8 mouse cellular contexts compared by ENCODE assay signal in the genomic region with DNA sequence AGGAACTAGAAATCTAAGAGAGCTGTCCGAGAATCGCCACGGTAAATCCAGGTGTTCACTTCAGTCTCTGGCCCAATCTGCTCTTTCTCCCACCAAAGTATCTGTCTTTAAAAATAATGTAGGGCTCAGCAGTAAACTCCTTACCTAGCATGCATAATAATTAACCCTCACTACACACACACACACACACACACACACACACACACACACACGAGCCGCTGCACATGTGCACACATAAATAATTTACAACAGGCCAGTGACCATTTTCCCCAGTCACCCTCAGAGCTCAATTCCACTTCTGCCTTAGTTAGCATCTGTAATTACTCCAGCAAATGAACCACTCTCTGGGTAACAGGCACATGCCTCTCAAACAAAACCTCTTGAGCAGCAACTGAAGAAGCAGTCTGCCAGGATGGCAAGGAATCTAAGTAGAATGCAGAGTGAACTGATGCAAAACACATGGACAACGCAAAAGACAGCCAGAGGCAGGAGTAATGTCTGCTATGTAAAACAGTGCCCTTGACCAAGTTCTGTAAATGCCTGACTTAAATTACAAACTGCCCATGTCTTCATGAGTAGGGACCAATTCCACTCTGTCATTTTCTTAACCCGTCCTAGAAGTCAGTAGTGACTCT. TPM values are rescaled to one million over a fixed set of nuclear protein-coding genes. Genes with fewer than 3 reads are reported as not detected.
A peak's percentile ranks its signal among the peaks of the same experiment; 100 is the strongest.
DNase-seq lines count a peak whose midpoint lies in the region; ATAC-seq and TF ChIP-seq lines count a peak whose summit lies in the region.

No protein-coding gene starts in this region.

- peaks cover 4% of the 10 kb centered on the region; the same call in 1 of the 2 replicates for H3K36me3 ChIP-seq in embryonic facial prominence, embryonic 15.5 days
- no peaks in the 10 kb centered on the region for H3K36me3 ChIP-seq in kidney, embryonic 16.5 days (ENCODE audit: insufficient read depth, low read length)
- peaks cover 7% of the 10 kb centered on the region; the same call in 1 of the 2 replicates for H3K36me3 ChIP-seq in neural tube, embryonic 12.5 days

- H3K4me2 ChIP-seq in embryonic facial prominence, embryonic 15.5 days (replicated peaks), result peak overlapping the region; percentile 65
- peak overlapping the region; percentile 74 for H3K4me2 ChIP-seq in kidney, embryonic 16.5 days (replicated peaks; ENCODE audit: low read depth, low read length)
- H3K4me2 ChIP-seq in neural tube, embryonic 12.5 days (replicated peaks), result peak overlapping the region; percentile 87

- peak overlapping the region; percentile 58 for H3K4me3 ChIP-seq in layer of hippocampus, adult 2 months
- H3K4me3 ChIP-seq in embryonic facial prominence, embryonic 15.5 days (replicated peaks), result peak overlapping the region; percentile 68
- peak overlapping the region; percentile 64 for H3K4me3 ChIP-seq in kidney, embryonic 16.5 days (ENCODE audit: low read length)
- peak overlapping the region; percentile 67; the same call in 1 of the 2 replicates for H3K4me3 ChIP-seq in neural tube, embryonic 12.5 days

- H3K4me1 ChIP-seq in embryonic facial prominence, embryonic 15.5 days, result peaks cover 13% of the 10 kb centered on the region
- peaks cover 20% of the 10 kb centered on the region for H3K4me1 ChIP-seq in kidney, embryonic 16.5 days (ENCODE audit: insufficient read depth, low read length)
- H3K4me1 ChIP-seq in neural tube, embryonic 12.5 days, result peaks cover 17% of the 10 kb centered on the region

- ATAC-seq in embryonic facial prominence, embryonic 15.5 days (ENCODE audit: insufficient number of reproducible peaks, low FRiP score, low TSS enrichment, low read depth), result no peak
- ATAC-seq in kidney, embryonic 16.5 days (ENCODE audit: low FRiP score, low TSS enrichment), result no peak
- no peak for ATAC-seq in neural tube, embryonic 12.5 days (ENCODE audit: low FRiP score, low read depth)

- WGBS in embryonic facial prominence, embryonic 15.5 days, result 52% methylated on average over 7 of the region's 7 CpGs
- WGBS in kidney, embryonic 16.5 days, result 51% methylated on average over 7 of the region's 7 CpGs
- 74% methylated on average over 7 of the region's 7 CpGs for WGBS in neural tube, embryonic 12.5 days

- H3K27ac ChIP-seq in layer of hippocampus, adult 2 months, result no peak overlapping the region
- peak overlapping the region; percentile 34; the same call in 1 of the 2 replicates for H3K27ac ChIP-seq in embryonic facial prominence, embryonic 15.5 days (replicated peaks)
- H3K27ac ChIP-seq in kidney, embryonic 16.5 days (ENCODE audit: low read length), result peak overlapping the region; percentile 94
- H3K27ac ChIP-seq in neural tube, embryonic 12.5 days, result no peak overlapping the region

- DNase-seq in layer of hippocampus, adult 2 months (ENCODE audit: low spot score in 2 of 2), result no peak
- no peak for DNase-seq in layer of hippocampus, adult 11-12 months (ENCODE audit: low spot score)
- DNase-seq in thymus, adult 18-20 months, result no peak
- no peak for DNase-seq in frontal cortex, postnatal 25 days (ENCODE audit: low spot score in 2 of 2)
- no peak for DNase-seq in urinary bladder, adult 18-20 months (ENCODE audit: low spot score in 2 of 2)

- no peaks in the 10 kb centered on the region for H3K27me3 ChIP-seq in embryonic facial prominence, embryonic 15.5 days
- no peaks in the 10 kb centered on the region for H3K27me3 ChIP-seq in kidney, embryonic 16.5 days (ENCODE audit: insufficient read depth, low read length)
- H3K27me3 ChIP-seq in neural tube, embryonic 12.5 days (replicated peaks), result no peaks in the 10 kb centered on the region

- no peak for TF ChIP-seq CTCF in layer of hippocampus, adult 2 months (conservative IDR thresholded peaks at IDR 0.05)

- no peak overlapping the region; the same call in 1 of the 2 replicates for H3K9ac ChIP-seq in embryonic facial prominence, embryonic 15.5 days
- H3K9ac ChIP-seq in kidney, embryonic 16.5 days (replicated peaks; ENCODE audit: low read length), result peak overlapping the region; percentile 70
- no peak overlapping the region for H3K9ac ChIP-seq in neural tube, embryonic 12.5 days

- no peaks in the 10 kb centered on the region for H3K9me3 ChIP-seq in embryonic facial prominence, embryonic 15.5 days (replicated peaks)
- H3K9me3 ChIP-seq in kidney, embryonic 16.5 days (ENCODE audit: low read length), result no peaks in the 10 kb centered on the region
- H3K9me3 ChIP-seq in neural tube, embryonic 12.5 days, result no peaks in the 10 kb centered on the region

RNA-seq across cellular contexts. Expression of a gene that starts 1.3 kb away (rescaled TPM):
- 10 to 100 TPM; 73.6 to 81.6 TPM for total RNA-seq in layer of hippocampus, adult 2 months (2021)
- polyA plus RNA-seq in embryonic facial prominence, embryonic 15.5 days (2015; fragmentation: Nextera tagmentation; extraction: Ambion mirVana), result 52.1 and 65.6 TPM in 2 replicates
- 84.1 and 94.3 TPM in 2 replicates for polyA plus RNA-seq in kidney, embryonic 16.5 days (2015; fragmentation: Nextera tagmentation; extraction: Ambion mirVana)
- 74.5 and 74.6 TPM in 2 replicates for polyA plus RNA-seq in neural tube, embryonic 12.5 days (2016; fragmentation: Nextera tagmentation; extraction: Ambion mirVana)

RNA-seq across cellular contexts. Expression of a gene that starts 11.7 kb away (rescaled TPM):
- not detected for total RNA-seq in layer of hippocampus, adult 2 months (2021)
- polyA plus RNA-seq in embryonic facial prominence, embryonic 15.5 days (2015; fragmentation: Nextera tagmentation; extraction: Ambion mirVana), result 0.27 TPM in 1 of 2 replicates, not detected in the other
- polyA plus RNA-seq in kidney, embryonic 16.5 days (2015; fragmentation: Nextera tagmentation; extraction: Ambion mirVana), result not detected in 2 replicates
- not detected in 2 replicates for polyA plus RNA-seq in neural tube, embryonic 12.5 days (2016; fragmentation: Nextera tagmentation; extraction: Ambion mirVana)

RNA-seq across cellular contexts. Expression of a gene that starts 16.3 kb away (rescaled TPM):
- under 1 TPM in 1 of 2 experiments, not detected in 1; 0.15 TPM for total RNA-seq in layer of hippocampus, adult 2 months (2021)
- polyA plus RNA-seq in embryonic facial prominence, embryonic 15.5 days (2015; fragmentation: Nextera tagmentation; extraction: Ambion mirVana), result 1.7 and 2.2 TPM in 2 replicates
- polyA plus RNA-seq in kidney, embryonic 16.5 days (2015; fragmentation: Nextera tagmentation; extraction: Ambion mirVana), result 0.64 and 1.3 TPM in 2 replicates
- polyA plus RNA-seq in neural tube, embryonic 12.5 days (2016; fragmentation: Nextera tagmentation; extraction: Ambion mirVana), result 1.2 and 2.0 TPM in 2 replicates

RNA-seq across cellular contexts. Expression of a gene that starts 27.4 kb away (rescaled TPM):
- total RNA-seq in layer of hippocampus, adult 2 months (2021), result 10 to 100 TPM; 19.0 to 21.0 TPM
- polyA plus RNA-seq in embryonic facial prominence, embryonic 15.5 days (2015; fragmentation: Nextera tagmentation; extraction: Ambion mirVana), result 22.5 and 23.3 TPM in 2 replicates
- 18.1 and 19.8 TPM in 2 replicates for polyA plus RNA-seq in kidney, embryonic 16.5 days (2015; fragmentation: Nextera tagmentation; extraction: Ambion mirVana)
- polyA plus RNA-seq in neural tube, embryonic 12.5 days (2016; fragmentation: Nextera tagmentation; extraction: Ambion mirVana), result 19.3 and 23.0 TPM in 2 replicates

Comparison
In these comparisons a context has a peak if more than half of its experiments do, and no peak if none do; other contexts are left out.
1. H3K27ac ChIP-seq: peak in embryonic facial prominence, embryonic 15.5 days (single experiment) and kidney, embryonic 16.5 days (single experiment); none in layer of hippocampus, adult 2 months (single experiment) and neural tube, embryonic 12.5 days (single experiment).
2. Peak in every context shown above with its lines, with median percentiles within 50 percentile points of each other: H3K4me3 ChIP-seq and H3K4me2 ChIP-seq.